Mouse (Mus musculus) lung, postnatal 14 days (tissue): ENCODE measurements around the gene Cytl1.
A peak's percentile ranks its signal among the peaks of the same experiment; 100 is the strongest.

ENCODE experiments used
- DNase-seq: peaks from one replicate; pipeline ENCODE4 v3.0.0; 2021

Cytl1 gene

DNA sequence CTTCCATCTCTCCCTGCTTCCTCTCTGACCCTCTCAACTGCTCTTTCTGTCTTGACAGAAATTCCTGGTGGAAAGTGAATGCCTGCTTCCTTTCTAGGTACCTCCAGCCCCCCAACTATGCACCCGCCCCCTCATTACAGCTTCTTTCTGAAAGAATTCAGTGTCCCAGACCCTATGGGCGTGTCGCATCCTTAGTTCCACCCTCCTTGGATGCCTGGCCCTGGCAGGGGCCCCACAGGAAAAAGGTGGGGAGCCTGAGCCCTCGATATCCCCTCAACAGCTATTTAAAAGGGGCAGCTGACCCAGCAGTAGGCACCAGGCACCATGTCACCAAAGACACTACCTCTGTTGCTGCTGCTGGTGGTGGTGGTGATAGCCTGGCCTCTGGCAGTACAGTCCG lies at the start of gene Cytl1:
Gene Cytl1, plus strand, starts transcription at position 296 of the 400 bp plus-strand sequence.
- DNase-seq: no peak

DNA sequence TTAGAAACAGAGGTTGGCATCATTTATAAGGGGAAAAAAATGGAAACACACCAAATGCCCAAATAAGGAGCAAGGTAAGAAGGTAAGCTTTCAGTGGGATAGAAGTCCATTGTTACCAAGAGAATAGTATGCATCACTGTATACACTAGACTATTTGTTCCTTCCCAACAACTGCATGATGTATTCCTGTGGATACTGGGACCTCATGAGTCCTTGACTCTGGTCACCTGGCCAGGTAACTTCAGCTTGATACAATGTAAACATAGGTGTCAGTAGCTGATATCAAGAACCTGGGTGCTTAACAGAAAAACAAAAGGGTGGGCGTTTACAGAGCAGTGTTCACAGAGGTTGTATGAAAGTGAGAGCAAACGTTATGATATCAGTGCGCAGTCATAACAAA lies 42.6 kb upstream of the Cytl1 start:
- DNase-seq: no peak

DNA sequence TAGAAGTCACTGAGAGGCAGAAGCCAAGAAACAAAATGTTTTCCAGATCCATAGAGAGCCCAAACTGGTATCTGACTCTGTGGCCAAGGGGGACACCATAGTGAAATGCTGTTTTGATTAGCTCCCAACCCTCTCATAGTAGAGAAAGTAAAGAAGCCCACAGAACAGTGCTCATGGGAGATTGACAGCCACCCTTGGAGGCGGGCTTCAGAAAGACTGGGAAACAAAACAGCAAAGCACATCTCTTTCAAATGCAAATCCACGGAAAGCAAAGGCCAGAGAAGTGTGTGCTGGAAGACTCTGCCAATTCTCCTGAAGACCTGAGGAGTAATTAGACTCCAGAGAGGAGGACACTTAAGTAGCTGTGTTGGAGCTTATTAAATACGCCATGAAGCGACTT lies 39.5 kb upstream of the Cytl1 start:
- no peak for DNase-seq

DNA sequence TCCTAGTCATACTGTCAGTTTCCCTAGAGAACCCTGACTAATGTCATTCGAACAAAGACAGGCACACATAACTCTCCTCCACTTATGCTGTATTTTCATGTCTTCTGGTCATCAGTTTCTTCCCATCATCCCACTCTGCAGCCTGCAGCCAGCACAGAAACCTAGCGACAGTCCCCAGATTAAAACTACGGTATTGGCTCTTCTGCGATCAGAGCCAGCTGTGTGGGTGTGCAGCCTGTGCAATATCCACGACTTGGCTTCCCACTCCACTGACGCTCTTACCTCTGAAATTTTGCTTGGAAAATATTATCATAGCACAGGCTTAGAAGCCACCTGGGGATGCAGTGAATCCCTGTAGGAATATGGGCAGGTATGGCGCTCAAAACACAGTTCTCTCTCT lies 38.0 kb upstream of the Cytl1 start:
- DNase-seq: no peak

DNA sequence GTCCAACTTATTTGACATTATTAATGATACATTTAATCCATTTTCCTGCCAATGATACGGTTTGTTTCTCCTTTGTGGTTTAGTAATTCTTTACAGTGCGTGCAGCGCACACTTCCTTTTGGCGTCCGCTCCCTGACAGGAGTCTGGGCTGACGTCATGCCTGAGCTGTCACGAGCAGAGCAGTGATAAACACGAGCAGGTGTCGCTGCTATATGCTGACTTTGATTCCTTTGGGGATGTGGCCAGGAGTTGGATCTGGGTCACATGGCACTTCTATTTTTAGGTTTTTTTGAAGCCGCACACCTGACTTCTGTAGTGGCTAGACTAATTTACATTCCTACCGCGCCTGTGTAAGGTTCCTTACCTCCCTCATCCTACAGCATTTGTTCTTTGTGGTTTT lies 35.6 kb upstream of the Cytl1 start:
- DNase-seq: no peak

DNA sequence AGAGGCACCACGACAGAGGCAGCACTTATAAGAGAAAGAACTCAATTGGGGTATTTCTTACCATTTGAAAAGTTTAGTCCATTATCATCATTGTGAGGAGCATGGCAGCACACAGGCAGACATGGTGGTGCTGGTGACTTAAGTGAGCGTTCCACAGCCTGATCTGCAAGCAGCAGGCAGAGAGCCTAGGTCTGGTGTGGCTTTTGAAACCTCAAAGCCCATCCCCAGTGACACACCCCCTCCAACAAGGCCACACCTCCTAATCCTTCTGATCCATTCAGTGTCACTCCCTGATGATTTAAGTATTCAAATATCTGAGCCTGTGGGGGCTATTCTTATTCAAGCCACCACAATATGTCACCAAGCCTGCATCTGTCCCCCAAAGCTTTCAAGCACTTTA lies 30.4 kb upstream of the Cytl1 start:
- DNase-seq: no peak

DNA sequence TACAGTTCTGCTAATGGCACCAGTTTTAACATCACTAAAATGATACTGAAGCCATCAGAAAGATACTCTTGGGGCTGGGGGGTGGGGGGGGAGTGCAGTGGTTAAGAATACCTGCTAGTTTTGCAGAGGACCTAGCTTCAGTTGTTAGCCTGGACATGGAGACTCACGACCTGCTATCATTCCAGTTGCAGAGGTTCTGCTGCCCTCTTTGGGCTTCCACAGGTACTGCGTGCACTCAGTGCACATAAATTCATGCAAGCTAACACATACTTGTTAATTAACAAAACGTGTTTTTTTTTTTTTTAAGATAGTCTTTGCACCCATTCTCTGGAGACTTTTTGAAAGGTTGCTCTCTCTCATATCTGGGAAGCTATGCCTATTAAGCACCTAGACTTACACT lies 27.2 kb upstream of the Cytl1 start:
- no peak for DNase-seq

DNA sequence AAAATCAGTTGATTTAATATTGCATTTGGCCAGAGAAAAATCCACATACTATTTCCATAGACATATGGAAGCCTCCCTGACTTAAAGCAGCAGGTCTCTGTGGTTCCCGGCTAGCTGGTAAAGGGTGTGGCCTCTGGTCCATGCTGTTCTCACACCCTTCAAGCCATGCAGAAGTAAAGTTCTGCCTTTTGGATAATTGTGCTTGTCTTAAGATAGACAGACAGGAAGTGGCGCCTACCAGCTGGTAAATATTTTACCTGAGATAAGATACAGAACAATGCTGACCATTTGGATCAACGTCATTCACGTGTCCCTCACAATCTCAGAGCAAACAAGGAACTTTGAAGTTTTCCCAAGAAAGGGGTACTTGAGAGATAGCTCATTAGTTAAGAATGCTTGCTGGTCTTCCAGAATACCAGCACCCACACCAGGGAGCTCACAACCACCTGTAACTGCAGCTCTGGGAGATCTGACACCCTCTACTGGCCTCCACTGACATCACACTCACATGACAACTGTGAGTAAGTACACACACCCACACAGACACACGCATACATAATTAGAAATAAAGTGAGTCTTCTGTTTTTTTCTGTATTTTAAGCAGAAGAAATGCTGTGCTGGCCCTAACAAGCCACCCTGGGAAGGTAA lies 25.9 kb upstream of the Cytl1 start:
- DNase-seq: no peak

DNA sequence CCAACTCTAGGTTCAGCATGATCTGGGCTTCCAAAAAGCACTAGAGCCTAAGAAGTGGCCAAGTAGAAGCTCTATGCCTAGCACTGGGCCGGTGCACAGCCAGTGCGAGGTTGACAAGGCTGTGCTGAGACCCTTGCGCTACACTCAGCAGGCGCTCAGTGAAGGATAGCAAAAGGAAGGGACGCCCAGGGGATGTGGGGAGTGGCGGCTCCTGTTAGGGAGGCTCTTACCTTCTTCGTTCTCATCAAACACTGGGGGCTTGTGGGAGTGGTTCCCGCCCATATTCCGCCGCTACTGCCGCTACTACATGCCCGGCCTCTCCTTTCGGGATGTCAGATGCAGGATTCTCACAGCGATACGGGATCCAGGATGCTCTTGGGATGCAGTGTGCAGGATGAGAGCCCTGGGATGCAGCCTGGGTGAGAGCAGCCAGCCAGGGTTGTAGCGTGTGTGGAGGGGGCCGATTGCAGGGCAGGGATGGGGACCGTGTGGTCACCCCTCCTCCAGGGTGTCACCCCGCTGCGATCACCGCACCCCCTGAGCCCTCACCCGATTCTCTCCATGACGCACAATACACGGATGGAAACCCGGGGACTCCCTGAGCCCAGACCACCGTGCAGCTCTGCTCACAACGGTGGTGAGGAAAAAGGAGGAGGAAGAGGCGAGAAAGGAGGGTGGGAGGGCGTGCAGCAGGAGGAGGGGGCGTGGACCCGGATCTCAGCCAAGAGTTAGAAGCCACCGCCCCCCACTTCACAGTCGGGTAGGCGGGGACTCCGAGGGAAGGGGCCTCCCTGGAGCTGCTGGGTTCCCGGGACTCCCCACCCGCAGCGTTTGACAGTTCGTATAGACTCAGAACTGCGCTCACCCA lies 18.6 kb upstream of the Cytl1 start, which contains the start of gene Stk32b:
Gene Stk32b, minus strand, starts transcription at position 667 of the 868 bp plus-strand sequence.
- peak; percentile 19 for DNase-seq

DNA sequence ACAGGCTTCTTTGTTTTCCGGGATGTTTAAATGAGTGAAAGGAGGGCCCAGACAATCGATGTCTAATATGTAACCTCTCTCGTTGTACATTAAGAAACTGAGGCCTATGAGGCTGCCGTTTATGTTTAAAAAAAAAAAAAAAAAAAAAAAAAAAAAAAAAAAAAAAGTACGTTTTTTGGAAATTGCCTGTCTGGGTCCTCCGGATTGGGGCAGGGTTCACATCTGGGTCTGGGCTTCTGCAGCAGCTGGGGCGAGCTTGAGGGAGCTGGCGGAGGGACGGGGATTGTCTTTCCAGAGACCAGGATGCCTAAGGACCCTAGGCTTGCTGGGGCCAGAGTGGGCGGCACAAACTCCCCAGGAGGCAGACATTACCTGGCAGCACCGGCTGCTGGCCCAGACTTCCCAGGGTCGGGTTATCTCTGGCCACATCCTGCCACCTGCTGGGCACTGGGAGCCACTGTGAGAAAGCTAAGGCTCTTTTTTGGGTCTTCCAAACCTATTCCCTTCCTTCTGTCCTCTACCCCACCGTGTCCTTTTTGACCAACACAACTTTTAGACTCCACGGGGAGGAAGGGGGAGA lies 17.8 kb upstream of the Cytl1 start:
- DNase-seq: peak; percentile 36

DNA sequence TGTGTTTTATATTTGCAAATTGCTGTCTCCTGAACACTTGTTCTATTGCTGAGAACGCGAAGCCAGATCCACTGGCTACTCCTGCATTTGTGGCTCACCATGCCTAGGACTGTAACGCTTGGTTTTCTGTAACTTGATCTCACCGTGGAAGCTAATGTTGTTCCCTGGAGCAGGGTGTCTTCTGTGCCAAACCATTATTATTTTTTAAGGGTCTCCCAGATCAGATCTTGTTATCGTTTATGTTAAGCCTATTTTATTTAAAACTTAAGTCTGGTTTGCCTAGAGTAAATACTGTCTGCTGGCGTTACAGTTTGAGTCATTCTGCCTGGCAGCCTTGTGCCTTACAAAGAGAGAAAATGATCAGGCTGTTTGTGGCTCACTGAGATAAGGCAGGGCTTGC lies 14.6 kb upstream of the Cytl1 start:
- no peak for DNase-seq

DNA sequence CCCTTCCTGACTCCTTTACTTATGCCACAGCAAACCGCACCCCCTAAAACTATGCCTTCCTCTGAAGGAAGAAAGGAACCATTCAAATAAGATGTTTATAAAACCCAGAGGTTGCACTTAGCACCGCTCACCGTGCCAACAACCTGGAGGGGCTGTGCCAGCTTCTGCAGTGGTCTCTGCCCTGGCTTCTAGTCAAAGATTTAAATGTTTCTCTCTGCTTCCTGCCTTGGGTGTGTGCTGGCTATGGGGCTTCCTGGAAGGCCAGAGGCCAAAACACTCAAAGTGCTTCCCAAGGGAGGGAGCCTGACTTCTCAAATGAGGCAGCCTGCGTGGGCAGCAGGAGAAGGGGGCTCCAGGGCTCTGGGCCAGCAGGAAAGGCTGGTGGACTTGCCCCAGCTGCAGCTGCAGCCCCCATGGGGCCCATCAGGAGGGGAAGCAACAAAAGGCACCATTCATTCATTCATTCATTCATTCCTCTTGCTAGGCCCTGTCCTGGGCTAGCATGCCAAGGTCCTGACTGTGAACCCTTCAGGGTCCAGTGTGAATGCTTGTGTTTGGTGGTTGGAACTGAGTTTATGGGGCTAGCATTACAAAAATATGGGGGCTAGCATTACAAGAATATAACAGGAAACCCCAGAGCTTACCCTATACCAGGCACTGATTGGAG lies 10.0 kb upstream of the Cytl1 start:
- no peak for DNase-seq

DNA sequence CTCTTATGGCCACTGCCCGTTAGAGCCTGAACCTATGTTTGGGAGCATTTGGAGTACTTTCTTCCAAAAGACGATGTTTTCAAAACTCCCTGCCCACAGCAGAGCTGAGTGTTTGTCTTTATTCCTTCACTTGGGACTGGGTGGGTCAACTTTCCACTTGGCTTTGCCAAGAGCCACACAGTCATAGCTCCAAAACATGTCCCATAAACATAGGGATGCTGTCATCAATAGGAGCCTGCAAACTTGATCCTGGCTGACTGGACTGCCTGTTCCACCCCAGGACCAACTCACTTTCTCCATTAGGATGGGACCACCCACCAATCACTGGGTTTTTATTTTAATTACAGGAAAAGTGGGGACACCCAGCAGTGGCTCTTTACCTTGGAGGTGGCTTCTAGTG lies 4.5 kb upstream of the Cytl1 start:
- no peak for DNase-seq

DNA sequence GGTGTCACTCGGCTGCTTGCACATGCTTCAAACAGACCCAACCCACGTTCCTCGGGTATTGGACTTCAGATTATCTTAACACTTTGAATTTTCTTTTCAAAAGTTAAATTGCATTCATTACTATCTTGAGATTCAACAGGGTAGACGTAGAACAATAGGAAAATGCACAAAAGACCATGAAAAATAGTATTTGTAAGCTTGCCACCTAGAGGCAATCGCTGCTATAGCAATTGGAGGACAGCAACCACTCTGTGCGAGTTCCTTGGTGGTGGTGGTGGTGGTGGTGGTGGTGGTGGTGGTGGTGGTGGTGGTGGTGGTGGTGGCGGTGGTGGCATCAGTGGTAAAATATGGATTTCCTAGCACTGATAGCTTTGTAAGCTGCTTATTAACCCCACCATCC lies 894 bp downstream of the Cytl1 start:
- DNase-seq: no peak

DNA sequence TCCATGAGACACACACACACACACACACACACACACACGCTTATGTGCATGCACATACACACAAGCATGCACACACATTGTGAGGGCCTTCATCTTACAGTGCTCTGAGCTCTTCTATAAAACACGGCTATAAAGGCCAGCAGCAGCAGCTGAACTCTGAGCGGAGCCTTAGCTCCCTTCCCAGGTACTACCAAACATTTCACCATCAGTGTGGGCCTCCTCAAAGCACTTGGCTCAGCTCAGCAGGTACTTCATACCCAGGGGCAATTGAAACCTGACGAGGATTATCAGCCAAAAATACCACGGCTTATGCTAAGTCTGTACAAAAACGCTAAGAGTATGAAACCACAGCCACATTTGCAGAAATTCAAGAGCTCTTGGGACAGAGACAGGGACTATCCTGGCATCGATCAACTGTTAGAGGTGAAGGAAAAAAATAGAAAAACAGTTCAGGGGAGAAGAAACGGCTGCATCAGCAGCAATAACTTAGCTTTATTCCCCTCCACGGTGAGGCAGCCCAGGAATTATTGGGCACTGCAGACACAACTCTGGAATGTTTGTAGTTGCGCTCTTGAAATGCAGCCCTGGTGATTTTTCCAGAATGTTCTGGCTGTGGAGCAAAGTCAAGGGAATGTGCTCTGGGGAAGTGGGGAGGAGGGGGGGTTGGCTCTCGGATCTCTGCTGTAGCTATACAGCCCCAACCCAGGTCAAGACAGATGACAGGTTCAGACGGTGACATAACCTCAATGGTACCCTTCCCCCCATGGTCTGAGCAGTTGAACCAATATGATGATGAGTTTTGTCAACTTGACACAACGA lies 8.8 kb downstream of the Cytl1 start:
- no peak for DNase-seq

DNA sequence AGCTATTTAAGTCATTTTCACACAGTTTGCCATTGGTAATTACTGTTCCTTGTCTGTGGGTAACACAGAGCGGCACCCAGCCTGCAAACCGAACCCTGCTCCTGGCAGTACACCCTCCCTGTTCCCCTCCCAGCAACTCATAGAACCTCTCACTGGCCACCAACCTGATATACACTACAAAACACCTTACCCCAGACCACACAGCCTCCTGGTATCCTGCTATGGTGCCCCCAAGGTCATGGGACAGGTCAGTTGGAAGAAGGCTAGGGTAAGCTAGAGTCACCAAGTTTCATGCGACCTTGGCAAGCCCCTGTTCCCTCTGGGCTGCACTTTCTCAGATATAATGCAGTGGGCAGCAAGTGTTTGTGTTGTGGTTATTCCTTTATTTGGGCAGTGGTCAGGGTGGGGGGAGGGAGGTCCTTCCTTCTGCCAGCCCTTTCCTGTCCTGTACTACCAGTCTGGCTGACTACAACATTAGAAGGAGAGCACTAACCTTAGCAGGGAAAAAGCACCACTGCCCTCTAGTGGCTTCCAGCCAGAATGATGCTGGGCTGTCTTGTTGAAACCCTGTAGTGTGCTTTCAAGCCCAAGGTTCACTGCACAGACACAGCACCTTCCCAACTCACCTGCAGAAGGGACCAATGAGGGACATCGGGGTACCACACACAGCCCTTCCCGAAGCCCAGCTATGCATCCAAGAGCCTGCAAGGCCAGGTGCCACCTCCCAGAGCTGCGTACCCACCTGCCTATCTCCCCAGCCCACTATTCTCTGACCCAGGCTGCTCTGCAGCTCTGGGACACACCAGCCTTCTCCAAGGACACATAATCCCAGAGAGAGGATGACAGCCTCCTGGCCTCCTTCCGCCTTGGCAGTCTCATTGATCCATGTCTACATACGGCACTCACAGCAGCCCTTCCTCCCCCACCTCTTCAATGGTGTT lies 17.0 kb downstream of the Cytl1 start:
- DNase-seq: peak; percentile 71

DNA sequence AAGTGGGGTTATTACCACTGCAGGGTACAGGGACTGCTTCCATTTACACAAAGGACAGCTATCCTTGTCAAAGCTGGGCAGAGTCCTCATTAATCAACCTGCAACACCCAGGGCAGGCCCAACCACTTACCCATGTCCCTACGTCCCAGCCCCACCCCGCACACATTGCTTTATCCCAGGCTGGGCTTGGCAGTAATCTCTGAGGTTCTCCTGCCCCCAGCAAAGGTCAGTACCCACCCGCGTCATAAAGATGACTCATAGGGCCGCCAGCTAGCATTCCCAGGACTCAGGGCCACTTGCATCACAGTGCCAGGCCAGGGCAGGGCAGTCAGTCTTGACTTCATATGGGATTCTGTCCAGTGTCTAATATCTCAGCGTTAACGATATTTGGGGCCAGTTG lies 18.0 kb downstream of the Cytl1 start:
- DNase-seq: no peak

DNA sequence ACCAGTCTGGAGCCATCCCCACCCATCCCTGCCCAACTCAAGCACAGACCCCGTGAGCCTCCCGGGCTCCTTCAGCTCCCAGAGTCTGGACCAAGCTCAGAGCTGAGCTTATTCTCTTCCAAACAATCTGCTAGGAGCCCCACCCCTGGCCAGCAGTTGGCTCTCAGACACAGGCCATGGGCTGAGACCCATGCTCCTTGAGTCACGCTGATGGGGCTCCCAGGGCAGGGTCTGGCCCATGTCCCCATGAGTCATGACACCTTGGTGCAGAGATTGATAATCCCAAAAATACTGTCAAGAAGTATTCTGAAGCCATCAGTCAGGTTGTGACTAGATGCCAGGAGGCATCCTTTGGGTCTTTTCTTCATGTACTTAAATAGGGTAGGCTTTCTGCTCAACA lies 26.7 kb downstream of the Cytl1 start:
- DNase-seq: no peak

DNA sequence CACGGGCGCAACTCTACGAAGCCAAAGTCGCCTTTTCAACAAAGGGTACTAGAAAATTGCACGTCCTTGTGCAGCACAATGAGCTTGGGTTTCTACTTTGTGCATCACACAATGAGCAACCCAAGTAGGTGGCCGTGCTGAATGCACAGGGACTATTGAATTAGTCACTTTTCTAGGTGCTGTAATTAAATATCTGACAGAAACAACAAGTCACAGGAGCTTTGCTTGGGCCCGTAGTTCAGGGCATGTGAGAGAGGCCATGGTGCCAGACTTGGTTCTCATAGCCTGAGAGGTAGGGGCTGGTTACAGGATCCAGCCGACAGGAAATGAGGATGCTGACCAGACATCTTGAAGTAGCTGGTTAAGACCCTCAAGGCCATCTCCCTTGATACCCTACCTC lies 30.5 kb downstream of the Cytl1 start:
- no peak for DNase-seq

DNA sequence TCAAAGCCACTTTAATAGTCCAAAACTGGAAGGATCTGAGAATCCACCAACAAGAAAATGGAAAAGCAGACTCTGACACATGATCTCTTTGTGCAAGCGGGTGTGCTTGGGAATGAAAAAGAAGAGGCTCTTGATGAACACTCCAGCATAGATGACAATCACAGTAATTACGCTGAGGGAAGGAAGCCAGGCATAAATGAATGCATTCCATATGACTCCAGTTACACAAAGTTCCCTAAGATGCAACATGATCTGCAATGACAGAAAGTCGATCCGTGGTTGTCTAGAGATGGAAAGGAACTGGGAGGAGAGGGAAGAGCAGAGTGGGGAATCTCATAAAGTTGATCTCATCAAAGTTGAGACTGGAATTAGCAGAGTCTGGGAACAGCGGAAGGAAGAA lies 31.9 kb downstream of the Cytl1 start:
- no peak for DNase-seq

DNA sequence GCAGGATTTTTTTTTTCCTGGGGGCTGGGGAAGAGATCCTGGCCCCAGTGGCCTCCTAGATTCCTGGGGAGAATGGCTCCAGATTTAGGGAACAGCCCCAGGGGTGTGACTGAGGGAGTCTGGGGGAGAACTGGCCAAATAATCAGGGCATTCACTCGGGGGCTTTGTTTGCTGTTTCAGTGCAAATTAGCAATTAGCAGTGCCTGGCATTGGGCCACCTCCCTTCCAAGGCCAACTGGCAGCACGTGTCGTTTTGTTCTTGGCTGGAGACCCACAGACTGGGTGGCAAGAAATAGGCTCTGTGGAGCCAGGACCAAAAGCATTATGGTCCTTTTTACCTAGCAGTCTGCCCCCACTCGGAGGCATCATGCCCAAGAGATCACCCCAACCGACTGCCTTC lies 33.7 kb downstream of the Cytl1 start:
- DNase-seq: no peak

DNA sequence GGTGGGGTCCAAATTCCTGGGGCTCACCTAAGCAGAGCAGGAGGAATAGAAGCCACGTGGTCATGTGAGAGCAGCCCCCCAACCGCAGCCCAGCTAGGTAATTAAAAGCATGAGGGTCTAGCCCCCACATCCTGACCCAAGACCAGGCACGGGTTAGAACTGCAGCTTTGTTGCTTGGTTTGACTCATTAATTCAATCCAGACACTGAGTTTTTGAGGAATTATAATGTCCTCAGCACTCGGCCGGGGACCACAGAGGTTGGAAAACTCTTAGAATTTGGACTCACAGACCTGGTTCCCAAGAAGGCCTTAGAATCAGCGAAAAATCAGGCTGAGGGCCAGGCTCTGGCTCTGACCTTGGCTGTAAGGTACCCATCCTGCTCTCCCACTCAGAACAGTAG lies 35.6 kb downstream of the Cytl1 start:
- no peak for DNase-seq
